Mouse (Mus musculus): ENCODE measurements around the gene 6030452D12Rik.

The 6030452D12Rik gene

GRCm38 (mm10) chr8:106500018-106500685 lies at the start of gene 6030452D12Rik:
TSS of gene 6030452D12Rik (plus strand) at chr8:106500522.
- no peak for DNase-seq (ENCODE audit: low spot score in 2 of 2)

GRCm38 (mm10) chr8:106451301-106452085 lies 48.8 kb upstream of the 6030452D12Rik start:
- DNase-seq (ENCODE audit: low spot score in 2 of 2): no peak

GRCm38 (mm10) chr8:106452701-106453481 lies 47.4 kb upstream of the 6030452D12Rik start:
- DNase-seq (ENCODE audit: low spot score in 2 of 2): no peak

GRCm38 (mm10) chr8:106454036-106454435 lies 46.3 kb upstream of the 6030452D12Rik start:
- DNase-seq (ENCODE audit: low spot score in 2 of 2): no peak

- no peak for DNase-seq (ENCODE audit: low spot score in 2 of 2)
Measured at GRCm38 (mm10) chr8:106462131-106462530, 38.2 kb upstream of the 6030452D12Rik start.

GRCm38 (mm10) chr8:106463795-106464194 lies 36.5 kb upstream of the 6030452D12Rik start:
- DNase-seq (ENCODE audit: low spot score in 2 of 2): no peak

- DNase-seq (ENCODE audit: low spot score in 2 of 2): no peak
Measured at GRCm38 (mm10) chr8:106469485-106469884, 30.8 kb upstream of the 6030452D12Rik start.

GRCm38 (mm10) chr8:106474001-106474400 lies 26.3 kb upstream of the 6030452D12Rik start:
- no peak for DNase-seq (ENCODE audit: low spot score in 2 of 2)

- DNase-seq (ENCODE audit: low spot score in 2 of 2): no peak
Measured at GRCm38 (mm10) chr8:106504241-106504640, 3.9 kb downstream of the 6030452D12Rik start.

- no peak for DNase-seq (ENCODE audit: low spot score in 2 of 2)
Measured at GRCm38 (mm10) chr8:106505328-106505965, 5.1 kb downstream of the 6030452D12Rik start.

- DNase-seq (ENCODE audit: low spot score in 2 of 2): no peak
Measured at GRCm38 (mm10) chr8:106506106-106506505, 5.8 kb downstream of the 6030452D12Rik start.

GRCm38 (mm10) chr8:106507761-106508331 lies 7.5 kb downstream of the 6030452D12Rik start:
- DNase-seq (ENCODE audit: low spot score in 2 of 2): peak; percentile 25 to 38

- DNase-seq (ENCODE audit: low spot score in 2 of 2): no peak
Measured at GRCm38 (mm10) chr8:106508456-106508855, 8.1 kb downstream of the 6030452D12Rik start.

- no peak for DNase-seq (ENCODE audit: low spot score in 2 of 2)
Measured at GRCm38 (mm10) chr8:106509079-106509780, 8.9 kb downstream of the 6030452D12Rik start.

GRCm38 (mm10) chr8:106510365-106510975 lies 10.1 kb downstream of the 6030452D12Rik start, which contains the start of gene Cdh3:
TSS of gene Cdh3 (plus strand) at chr8:106510891.
- DNase-seq (ENCODE audit: low spot score in 2 of 2): no peak

GRCm38 (mm10) chr8:106511065-106511501 lies 10.8 kb downstream of the 6030452D12Rik start:
- DNase-seq (ENCODE audit: low spot score in 2 of 2): no peak

- no peak for DNase-seq (ENCODE audit: low spot score in 2 of 2)
Measured at GRCm38 (mm10) chr8:106511531-106512041, 11.3 kb downstream of the 6030452D12Rik start.

- no peak for DNase-seq (ENCODE audit: low spot score in 2 of 2)
Measured at GRCm38 (mm10) chr8:106512475-106513150, 12.3 kb downstream of the 6030452D12Rik start.

- no peak for DNase-seq (ENCODE audit: low spot score in 2 of 2)
Measured at GRCm38 (mm10) chr8:106515946-106516479, 15.7 kb downstream of the 6030452D12Rik start.
